Mouse (Mus musculus) heart, adult 2 months (tissue): ENCODE data around the gene Tinf2. TPM values are rescaled to one million over a fixed set of nuclear protein-coding genes. Genes with fewer than 3 reads are reported as not detected.

Source experiments
- DNase-seq, 2 experiments: peaks; one replicate each; pipeline ENCODE4 v3.0.0; 2021
- H3K27ac ChIP-seq: fragments of 200-600 bp; 2 replicates; pipeline ENCODE4 v1.8.1; 2022
- H3K27me3 ChIP-seq: fragments of 200-500 bp; 2 replicates; pipeline ENCODE4 v1.6.1; 2012; ENCODE audit warnings: mild to moderate bottlenecking, low read length, inconsistent platforms, mixed read lengths; ENCODE audit not compliant: control insufficient read depth, insufficient read depth
- H3K36me3 ChIP-seq: fragments of 200-500 bp; 2 replicates; pipeline ENCODE4 v1.6.1; 2012; ENCODE audit warnings: low read length, inconsistent platforms; ENCODE audit not compliant: control insufficient read depth, insufficient read depth
- H3K4me1 ChIP-seq: fragments of 200-500 bp; 2 replicates; pipeline ENCODE4 v1.6.1; 2011; ENCODE audit warnings: low read length; ENCODE audit not compliant: control insufficient read depth, insufficient read depth
- H3K4me3 ChIP-seq: fragments of 200-600 bp; 2 replicates; pipeline ENCODE4 v1.8.1; 2022
- H3K79me2 ChIP-seq: fragments of 200-500 bp; replicated peaks from 2 replicates; pipeline ENCODE4 v1.6.1; 2012; ENCODE audit warnings: mild to moderate bottlenecking, inconsistent platforms, low read length, moderate library complexity, mixed read lengths; ENCODE audit not compliant: control insufficient read depth, insufficient read depth
- H3K9ac ChIP-seq: fragments of 200-500 bp; 2 replicates; pipeline ENCODE4 v1.6.1; 2012; ENCODE audit warnings: low read depth, mild to moderate bottlenecking, control low read depth, inconsistent platforms, low read length, mixed read lengths
- CTCF ChIP-seq: fragments of 200-600 bp; IDR thresholded peaks from 2 replicates; pipeline ENCODE4 v1.8.1; 2022; ENCODE audit warnings: antibody characterized with exemption, mild to moderate bottlenecking, moderate library complexity
- EP300 ChIP-seq: fragments of 200-500 bp; IDR thresholded peaks from 2 replicates; pipeline ENCODE4 v1.6.1; 2011; ENCODE audit warnings: low read depth, low read length, control low read depth; ENCODE audit not compliant: insufficient read depth
- POLR2A ChIP-seq: fragments of 200-500 bp; IDR thresholded peaks from 2 replicates; pipeline ENCODE4 v1.6.1; 2011; ENCODE audit warnings: mild to moderate bottlenecking, low read depth, low read length, control low read depth; ENCODE audit not compliant: insufficient read depth
- WGBS: fragments of 180-500 bp; shearing (Covaris S2); methylation state at CpG from one replicate; pipeline ENCODE4 v1.1.7; 2018; 5-methylcytosine and 5-hydroxymethylcytosine counted together
- intact Hi-C: fragments of 180-260 bp; cut with DNase I; formaldehyde crosslinking; loops from one replicate; pipeline ENCODE4 v1.15.1; 2025
- polyA plus RNA-seq: library from polyadenylated mRNA; depleted of rRNA; stranded (reverse); fragments of >200 nt; gene quantifications from 2 replicates; pipeline ENCODE4 v1.2.3, GENCODE M21; 2012
- total RNA-seq, 2 experiments: library from RNA; stranded (reverse); gene quantifications; 2 replicates each; pipeline ENCODE4 v1.2.3; 2021

Tinf2 gene
- total and polyA plus RNA-seq, 3 experiments = 7.6 to 12.8 (median 12.6) TPM

GRCm38 (mm10) chr14:55720666-55721065, 39.0 kb upstream of the Tinf2 start:
- no peak overlapping the region for H3K27ac ChIP-seq
- H3K4me1 ChIP-seq = no peaks in the 10 kb centered on the region; the same call in 1 of the 2 replicates
- H3K4me3 ChIP-seq = no peak overlapping the region
- no peak for TF ChIP-seq EP300
- TF ChIP-seq POLR2A = no peak
- TF ChIP-seq CTCF = no peak
- DNase-seq = no peak
- no peak overlapping the region for H3K9ac ChIP-seq
- intact Hi-C loops = loop anchor here (5.0 to 10.0 kb wide), 2 partner anchors 78 to 236 kb away; partner anchors contain the start of gene Tm9sf1
- no peaks in the 10 kb centered on the region for H3K27me3 ChIP-seq
- WGBS = 94% methylated on average over 12 of the region's 12 CpGs
- H3K79me2 ChIP-seq = no peaks in the 10 kb centered on the region
- H3K36me3 ChIP-seq = no peaks in the 10 kb centered on the region

- DNase-seq = no peak
- no peak for TF ChIP-seq POLR2A
- TF ChIP-seq CTCF = no peak
- no peak for TF ChIP-seq EP300
- H3K27me3 ChIP-seq = no peaks in the 10 kb centered on the region
- no peak overlapping the region for H3K4me3 ChIP-seq
- WGBS = 86% methylated on average over 6 of the region's 6 CpGs
- intact Hi-C loops = loop anchor here (5.0 to 10.0 kb wide), 2 partner anchors 77 to 235 kb away; partner anchors contain the start of gene Tm9sf1
- H3K9ac ChIP-seq = no peak overlapping the region
- H3K4me1 ChIP-seq = no peaks in the 10 kb centered on the region; the same call in 1 of the 2 replicates
- H3K79me2 ChIP-seq = no peaks in the 10 kb centered on the region
- no peak overlapping the region for H3K27ac ChIP-seq
- H3K36me3 ChIP-seq = no peaks in the 10 kb centered on the region
Measured at GRCm38 (mm10) chr14:55719737-55720136, 38.1 kb upstream of the Tinf2 start.

GRCm38 (mm10) chr14:55716884-55717283, 35.3 kb upstream of the Tinf2 start:
- DNase-seq = no peak
- Histone ChIP-seq H3K27ac (no peak overlapping the region), H3K36me3 (no peaks in the 10 kb centered on the region), H3K4me3 (no peak overlapping the region), H3K79me2 (no peaks in the 10 kb centered on the region), H3K4me1 (no peaks in the 10 kb centered on the region), H3K9ac (no peak overlapping the region), H3K27me3 (peaks cover 1% of the 10 kb centered on the region; the same call in 1 of the 2 replicates)
- no peak for TF ChIP-seq CTCF
- TF ChIP-seq POLR2A = no peak
- TF ChIP-seq EP300 = no peak
- WGBS = 89% methylated on average over 8 of the region's 8 CpGs
- intact Hi-C loops = no loop called here

GRCm38 (mm10) chr14:55716271-55716670, 34.7 kb upstream of the Tinf2 start:
- WGBS = 96% methylated on average over 6 of the region's 6 CpGs
- Histone ChIP-seq H3K4me1 (no peaks in the 10 kb centered on the region), H3K27ac (no peak overlapping the region), H3K9ac (no peak overlapping the region), H3K36me3 (no peaks in the 10 kb centered on the region), H3K27me3 (peaks cover 1% of the 10 kb centered on the region; the same call in 1 of the 2 replicates), H3K4me3 (no peak overlapping the region), H3K79me2 (no peaks in the 10 kb centered on the region)
- intact Hi-C loops = no loop called here
- no peak for DNase-seq
- TF ChIP-seq EP300 (no peak), POLR2A (no peak), CTCF (no peak)

- intact Hi-C loops = no loop called here
- Histone ChIP-seq H3K9ac (no peak overlapping the region), H3K4me3 (no peak overlapping the region), H3K4me1 (no peaks in the 10 kb centered on the region), H3K36me3 (no peaks in the 10 kb centered on the region), H3K27ac (no peak overlapping the region), H3K27me3 (peaks cover 1% of the 10 kb centered on the region; the same call in 1 of the 2 replicates), H3K79me2 (no peaks in the 10 kb centered on the region)
- TF ChIP-seq CTCF (no peak), POLR2A (no peak), EP300 (no peak)
- 40% methylated on average over 6 of the region's 6 CpGs for WGBS
- DNase-seq = no peak
Measured at GRCm38 (mm10) chr14:55714893-55715292, 33.3 kb upstream of the Tinf2 start.

GRCm38 (mm10) chr14:55713729-55714122, 32.1 kb upstream of the Tinf2 start, which contains the start of gene Tgm1:
Gene Tgm1 (minus strand): TSS chr14:55713926.
- no peak for TF ChIP-seq CTCF
- no peak for TF ChIP-seq EP300
- no peak for TF ChIP-seq POLR2A
- Histone ChIP-seq H3K4me1 (no peaks in the 10 kb centered on the region), H3K27ac (no peak within 1 kb of the TSS), H3K79me2 (no peaks in the 10 kb centered on the region), H3K27me3 (peaks cover 1% of the 10 kb centered on the region; the same call in 1 of the 2 replicates), H3K9ac (no peak within 1 kb of the TSS), H3K36me3 (no peaks in the 10 kb centered on the region), H3K4me3 (no peak within 1 kb of the TSS)
- intact Hi-C loops = no loop called here
- DNase-seq = no peak
- WGBS = 33% methylated on average over 4 of the region's 4 CpGs
